Mouse (Mus musculus) bone marrow macrophage, adult 2 months (primary cell): ENCODE measurements around the gene Auh.

ENCODE experiments used
- CTCF ChIP-seq: IDR thresholded peaks from 2 replicates; pipeline ENCODE4 v1.5.1; 2012; ENCODE audit warnings: low read depth, mild to moderate bottlenecking, low read length, moderate library complexity
- POLR2A ChIP-seq: IDR thresholded peaks from 2 replicates; pipeline ENCODE4 v1.6.1; 2012; ENCODE audit warnings: mild to moderate bottlenecking, low read depth, low read length, borderline replicate concordance

- TF ChIP-seq CTCF: no peak
- TF ChIP-seq POLR2A: no peak
These were observed 109.6 kb downstream of the Auh start for GRCm38 (mm10) chr13:52819901-52820300.
